Mouse (Mus musculus): ENCODE data around the gene Aff1. TPM values are rescaled to one million over a fixed set of nuclear protein-coding genes. Genes with fewer than 3 reads are reported as not detected.

Gene Aff1
- polyA plus RNA-seq, 1 experiment from 2014 or later = 2.7 TPM

- peak overlapping the region; percentile 59 for H3K4me2 ChIP-seq (replicated peaks)
- H3K27me3 ChIP-seq (ENCODE audit: control insufficient read depth, insufficient read depth, low read length) = no peaks in the 10 kb centered on the region; the same call in 1 of the 2 replicates
- no peak overlapping the region; the same call in 1 of the 2 replicates for H3K9ac ChIP-seq
- peak; percentile 67 for DNase-seq (ENCODE audit: low spot score)
- H3K4me3 ChIP-seq (replicated peaks; ENCODE audit: low read length) = peak overlapping the region; percentile 21
- H3K9me3 ChIP-seq (ENCODE audit: control insufficient read depth, low read length) = no peaks in the 10 kb centered on the region
- peaks cover 41% of the 10 kb centered on the region for H3K4me1 ChIP-seq (replicated peaks; ENCODE audit: control insufficient read depth, insufficient read depth, low read length)
- no peaks in the 10 kb centered on the region for H3K36me3 ChIP-seq (replicated peaks; ENCODE audit: control insufficient read depth, insufficient read depth)
- WGBS = 2% methylated on average over 17 of the region's 17 CpGs
- peak; percentile 87 for ATAC-seq (ENCODE audit: low FRiP score)
- peak overlapping the region; percentile 52 for H3K27ac ChIP-seq
Observed at GRCm38 (mm10) chr5:103778314-103779117, 86.3 kb downstream of the Aff1 start.

GRCm38 (mm10) chr5:103779836-103780235 is 87.7 kb downstream of the Aff1 start:
- H3K9me3 ChIP-seq (ENCODE audit: control insufficient read depth, low read length) = no peaks in the 10 kb centered on the region
- no peak for ATAC-seq (ENCODE audit: low FRiP score)
- DNase-seq (ENCODE audit: low spot score) = no peak
- no peak overlapping the region for H3K9ac ChIP-seq
- 27% methylated on average over 10 of the region's 10 CpGs for WGBS
- peaks cover 37% of the 10 kb centered on the region for H3K4me1 ChIP-seq (replicated peaks; ENCODE audit: control insufficient read depth, insufficient read depth, low read length)
- no peaks in the 10 kb centered on the region for H3K36me3 ChIP-seq (replicated peaks; ENCODE audit: control insufficient read depth, insufficient read depth)
- no peak overlapping the region for H3K27ac ChIP-seq
- no peak overlapping the region for H3K4me3 ChIP-seq (replicated peaks; ENCODE audit: low read length)
- H3K27me3 ChIP-seq (ENCODE audit: control insufficient read depth, insufficient read depth, low read length) = no peaks in the 10 kb centered on the region; the same call in 1 of the 2 replicates
- no peak overlapping the region for H3K4me2 ChIP-seq (replicated peaks)

GRCm38 (mm10) chr5:103780266-103780665 is 88.1 kb downstream of the Aff1 start:
- H3K4me2 ChIP-seq (replicated peaks) = no peak overlapping the region
- ATAC-seq (ENCODE audit: low FRiP score) = no peak

GRCm38 (mm10) chr5:103780836-103781235 is 88.7 kb downstream of the Aff1 start:
- Histone ChIP-seq H3K9ac (no peak overlapping the region), H3K4me1 (replicated peaks; ENCODE audit: control insufficient read depth, insufficient read depth, low read length) (peaks cover 34% of the 10 kb centered on the region), H3K4me2 (replicated peaks) (no peak overlapping the region), H3K36me3 (replicated peaks; ENCODE audit: control insufficient read depth, insufficient read depth) (no peaks in the 10 kb centered on the region), H3K27ac (no peak overlapping the region), H3K4me3 (replicated peaks; ENCODE audit: low read length) (no peak overlapping the region), H3K9me3 (ENCODE audit: control insufficient read depth, low read length) (no peaks in the 10 kb centered on the region), H3K27me3 (ENCODE audit: control insufficient read depth, insufficient read depth, low read length) (no peaks in the 10 kb centered on the region; the same call in 1 of the 2 replicates)
- DNase-seq (ENCODE audit: low spot score) (no peak), ATAC-seq (ENCODE audit: low FRiP score) (no peak)
- 75% methylated on average over 6 of the region's 6 CpGs for WGBS

More at GRCm38 (mm10) chr5:103780266-103780665, 88.1 kb downstream of the Aff1 start:
- H3K9me3 ChIP-seq (ENCODE audit: control insufficient read depth, low read length) = no peaks in the 10 kb centered on the region
- 23% methylated on average over 6 of the region's 6 CpGs for WGBS
- H3K4me1 ChIP-seq (replicated peaks; ENCODE audit: control insufficient read depth, insufficient read depth, low read length) = peaks cover 34% of the 10 kb centered on the region
- H3K36me3 ChIP-seq (replicated peaks; ENCODE audit: control insufficient read depth, insufficient read depth) = no peaks in the 10 kb centered on the region
- no peaks in the 10 kb centered on the region; the same call in 1 of the 2 replicates for H3K27me3 ChIP-seq (ENCODE audit: control insufficient read depth, insufficient read depth, low read length)
- H3K4me3 ChIP-seq (replicated peaks; ENCODE audit: low read length) = no peak overlapping the region
- no peak for DNase-seq (ENCODE audit: low spot score)
- H3K9ac ChIP-seq = no peak overlapping the region
- H3K27ac ChIP-seq = no peak overlapping the region

GRCm38 (mm10) chr5:103783086-103783668 is 91.0 kb downstream of the Aff1 start:
- ATAC-seq (ENCODE audit: low FRiP score) (no peak), DNase-seq (ENCODE audit: low spot score) (no peak)
- no peaks in the 10 kb centered on the region for H3K9me3 ChIP-seq (ENCODE audit: control insufficient read depth, low read length)
- WGBS = 86% methylated on average over 11 of the region's 11 CpGs
- H3K36me3 ChIP-seq (replicated peaks; ENCODE audit: control insufficient read depth, insufficient read depth) = no peaks in the 10 kb centered on the region
- H3K4me1 ChIP-seq (replicated peaks; ENCODE audit: control insufficient read depth, insufficient read depth, low read length) = peaks cover 24% of the 10 kb centered on the region
- H3K9ac ChIP-seq = no peak overlapping the region
- no peak overlapping the region for H3K4me2 ChIP-seq (replicated peaks)
- no peak overlapping the region for H3K4me3 ChIP-seq (replicated peaks; ENCODE audit: low read length)
- H3K27me3 ChIP-seq (ENCODE audit: control insufficient read depth, insufficient read depth, low read length) = no peaks in the 10 kb centered on the region; the same call in 1 of the 2 replicates
- no peak overlapping the region for H3K27ac ChIP-seq

- Histone ChIP-seq H3K4me1 (replicated peaks; ENCODE audit: control insufficient read depth, insufficient read depth, low read length) (no peaks in the 10 kb centered on the region), H3K4me3 (replicated peaks; ENCODE audit: low read length) (no peak overlapping the region), H3K9me3 (ENCODE audit: control insufficient read depth, low read length) (no peaks in the 10 kb centered on the region), H3K27ac (no peak overlapping the region), H3K27me3 (ENCODE audit: control insufficient read depth, insufficient read depth, low read length) (no peaks in the 10 kb centered on the region), H3K4me2 (replicated peaks) (no peak overlapping the region), H3K9ac (no peak overlapping the region), H3K36me3 (replicated peaks; ENCODE audit: control insufficient read depth, insufficient read depth) (no peaks in the 10 kb centered on the region)
- ATAC-seq (ENCODE audit: low FRiP score) (no peak), DNase-seq (ENCODE audit: low spot score) (no peak)
- WGBS = 87% methylated on average over 10 of the region's 10 CpGs
Observed at GRCm38 (mm10) chr5:103786096-103786495, 93.9 kb downstream of the Aff1 start.

- H3K9me3 ChIP-seq (ENCODE audit: control insufficient read depth, low read length) = no peaks in the 10 kb centered on the region
Observed at GRCm38 (mm10) chr5:103788476-103788875, 96.3 kb downstream of the Aff1 start.

GRCm38 (mm10) chr5:103788976-103789375 is 96.8 kb downstream of the Aff1 start:
- no peak overlapping the region for H3K4me3 ChIP-seq (replicated peaks; ENCODE audit: low read length)
- 43% methylated on average over 2 of the region's 2 CpGs for WGBS
- ATAC-seq (ENCODE audit: low FRiP score) = no peak

More at GRCm38 (mm10) chr5:103788476-103788875, 96.3 kb downstream of the Aff1 start:
- Histone ChIP-seq H3K27me3 (ENCODE audit: control insufficient read depth, insufficient read depth, low read length) (no peaks in the 10 kb centered on the region), H3K9ac (no peak overlapping the region), H3K27ac (no peak overlapping the region; the same call in 1 of the 2 replicates), H3K4me3 (replicated peaks; ENCODE audit: low read length) (no peak overlapping the region), H3K4me1 (replicated peaks; ENCODE audit: control insufficient read depth, insufficient read depth, low read length) (no peaks in the 10 kb centered on the region), H3K36me3 (replicated peaks; ENCODE audit: control insufficient read depth, insufficient read depth) (no peaks in the 10 kb centered on the region), H3K4me2 (replicated peaks) (no peak overlapping the region)
- DNase-seq (ENCODE audit: low spot score) (no peak), ATAC-seq (ENCODE audit: low FRiP score) (no peak)
- 44% methylated on average over 6 of the region's 6 CpGs for WGBS

GRCm38 (mm10) chr5:103789619-103790116 is 97.5 kb downstream of the Aff1 start:
- H3K9me3 ChIP-seq (ENCODE audit: control insufficient read depth, low read length) = no peaks in the 10 kb centered on the region
- no peak overlapping the region for H3K4me2 ChIP-seq (replicated peaks)
- H3K4me1 ChIP-seq (replicated peaks; ENCODE audit: control insufficient read depth, insufficient read depth, low read length) = no peaks in the 10 kb centered on the region
- no peaks in the 10 kb centered on the region for H3K36me3 ChIP-seq (replicated peaks; ENCODE audit: control insufficient read depth, insufficient read depth)
- ATAC-seq (ENCODE audit: low FRiP score) (peak; percentile 62; the same call in 1 of the 2 replicates), DNase-seq (ENCODE audit: low spot score) (peak; percentile 58)
- WGBS = 77% methylated on average over 9 of the region's 9 CpGs
- no peak overlapping the region; the same call in 1 of the 2 replicates for H3K27ac ChIP-seq
- no peak overlapping the region for H3K9ac ChIP-seq
- H3K4me3 ChIP-seq (replicated peaks; ENCODE audit: low read length) = no peak overlapping the region
- H3K27me3 ChIP-seq (ENCODE audit: control insufficient read depth, insufficient read depth, low read length) = no peaks in the 10 kb centered on the region

More at GRCm38 (mm10) chr5:103788976-103789375, 96.8 kb downstream of the Aff1 start:
- DNase-seq (ENCODE audit: low spot score) = no peak
- Histone ChIP-seq H3K4me2 (replicated peaks) (no peak overlapping the region), H3K27me3 (ENCODE audit: control insufficient read depth, insufficient read depth, low read length) (no peaks in the 10 kb centered on the region), H3K27ac (no peak overlapping the region; the same call in 1 of the 2 replicates), H3K36me3 (replicated peaks; ENCODE audit: control insufficient read depth, insufficient read depth) (no peaks in the 10 kb centered on the region), H3K9ac (no peak overlapping the region), H3K4me1 (replicated peaks; ENCODE audit: control insufficient read depth, insufficient read depth, low read length) (no peaks in the 10 kb centered on the region), H3K9me3 (ENCODE audit: control insufficient read depth, low read length) (no peaks in the 10 kb centered on the region)
